Mouse (Mus musculus) testis, adult 2 months (tissue): ENCODE measurements around the gene B4galt1.

Experiments
- CTCF ChIP-seq: fragments of 200-500 bp; IDR thresholded peaks from 2 replicates; pipeline ENCODE4 v1.5.1; 2012; ENCODE audit warnings: low read depth, mild to moderate bottlenecking, inconsistent platforms, low read length, moderate library complexity; ENCODE audit not compliant: control insufficient read depth, insufficient read depth, insufficient replicate concordance
- POLR2A ChIP-seq: fragments of 200-500 bp; IDR thresholded peaks from 2 replicates; pipeline ENCODE4 v1.6.1; 2012; ENCODE audit warnings: low read depth, mild to moderate bottlenecking, inconsistent platforms, low read length, moderate library complexity; ENCODE audit not compliant: control insufficient read depth

DNA sequence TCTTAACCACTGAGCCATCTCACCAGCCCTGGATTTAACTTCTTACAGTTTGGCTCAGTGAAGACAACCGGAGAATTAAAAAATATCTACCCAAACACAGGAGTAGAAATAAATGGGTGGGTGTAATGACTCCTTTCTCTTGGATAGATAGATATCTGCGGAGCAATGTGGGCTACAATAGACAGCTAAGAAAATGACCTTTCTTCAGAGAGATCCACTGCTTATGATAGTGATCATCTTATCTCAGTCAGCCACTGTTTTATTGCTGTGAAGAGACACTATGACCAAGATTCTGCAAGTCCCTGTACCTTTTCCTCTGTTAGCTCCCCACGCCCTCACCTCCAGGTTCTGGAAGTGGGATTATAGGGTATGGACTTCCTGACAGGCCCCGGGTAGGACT is 70.8 kb downstream of the B4galt1 start:
- TF ChIP-seq CTCF (no peak), POLR2A (no peak)
